Mouse (Mus musculus) forebrain, embryonic 10.5 days (tissue): ENCODE data around the gene Gm20795. TPM values are rescaled to one million over a fixed set of nuclear protein-coding genes. Genes with fewer than 3 reads are reported as not detected.
"Not testable (repeated sequence)": the region's sequence is repeated elsewhere in the genome, so short reads cannot be mapped to it uniquely, and the experiment has no call there.

Experiments used
- DNase-seq: peaks from one replicate; pipeline ENCODE4 v3.0.0-alpha.2; 2017; ENCODE audit warnings: low spot score; ENCODE audit errors: extremely low spot score
- H3K27ac ChIP-seq: fragments of 300-500 bp; sonication (generic); 2 replicates; pipeline ENCODE4 v1.5.1; 2016; ENCODE audit warnings: mild to moderate bottlenecking
- H3K27me3 ChIP-seq: fragments of 300-500 bp; sonication (generic); 2 replicates; pipeline ENCODE4 v1.6.1; 2016; ENCODE audit warnings: mild to moderate bottlenecking; ENCODE audit not compliant: poor library complexity, severe bottlenecking
- H3K36me3 ChIP-seq: fragments of 300-500 bp; sonication (generic); replicated peaks from 2 replicates; pipeline ENCODE4 v1.6.1; 2016; ENCODE audit warnings: mild to moderate bottlenecking, moderate library complexity
- H3K4me1 ChIP-seq: fragments of 300-500 bp; sonication (generic); 2 replicates; pipeline ENCODE4 v1.6.1; 2016
- H3K4me3 ChIP-seq: fragments of 300-500 bp; sonication (generic); 2 replicates; pipeline ENCODE4 v1.5.1; 2016; ENCODE audit warnings: mild to moderate bottlenecking, moderate library complexity
- H3K9me3 ChIP-seq: fragments of 300-500 bp; sonication (generic); 2 replicates; pipeline ENCODE4 v1.6.1; 2016; ENCODE audit warnings: mild to moderate bottlenecking, moderate library complexity
- WGBS: fragments of 180-500 bp; shearing (Covaris S2); methylation state at CpG from one replicate; pipeline ENCODE4 v1.1.7; 2016; 5-methylcytosine and 5-hydroxymethylcytosine counted together
- polyA plus RNA-seq: library from polyadenylated mRNA; unstranded; fragments of >200 nt; fragmentation: Nextera tagmentation; extraction: Ambion mirVana; gene quantifications from 2 replicates; pipeline ENCODE4 v1.2.1, GENCODE M21; 2016

The Gm20795 gene
- not detected in 2 replicates for polyA plus RNA-seq

GRCm38 (mm10) chrY:40804614-40805013 is at the start of gene Gm20795:
Gene Gm20795, plus strand, starts transcription at chrY:40804914.
- H3K27me3 ChIP-seq, H3K9me3 ChIP-seq, H3K4me3 ChIP-seq, H3K36me3 ChIP-seq, DNase-seq, H3K27ac ChIP-seq, H3K4me1 ChIP-seq: not testable (repeated sequence)

DNA sequence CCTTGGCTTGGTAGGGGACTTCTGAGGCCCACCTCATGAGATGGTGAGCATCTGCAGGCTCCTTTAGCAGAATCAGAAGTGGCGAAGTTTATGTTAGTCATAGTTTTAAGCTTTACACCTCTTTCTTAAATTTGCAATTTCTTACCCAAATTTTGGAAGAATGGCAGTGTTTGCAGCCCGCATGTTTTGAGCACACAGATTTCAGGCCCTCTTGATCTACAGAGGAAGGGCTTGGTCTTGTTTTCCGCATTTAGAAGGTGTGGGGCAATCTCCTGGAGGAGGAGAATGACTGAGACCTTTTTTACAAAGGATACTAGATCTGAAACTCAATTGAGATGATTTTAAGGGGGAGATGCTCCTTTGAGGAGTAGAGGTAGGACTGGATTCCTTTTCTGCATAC is 29.0 kb upstream of the Gm20795 start, which contains the start of gene Gm21797:
Gene Gm21797 (minus strand): TSS at position 101 of the 400 bp plus-strand sequence.
- not testable (repeated sequence) for DNase-seq, H3K9me3 ChIP-seq, H3K27ac ChIP-seq, H3K4me3 ChIP-seq, H3K4me1 ChIP-seq, H3K27me3 ChIP-seq, H3K36me3 ChIP-seq
- no CpG with 5 or more reads among the region's 3 CpGs for WGBS

Other genes with a start within 250 kb of the Gm20795 start
- not detected in 2 replicates for gene Gm21852, start 152.9 kb upstream of the Gm20795 start, polyA plus RNA-seq
- gene Gm21797, start 29.1 kb upstream of the Gm20795 start, polyA plus RNA-seq: not detected in 2 replicates